Mouse (Mus musculus) intestine, embryonic 16.5 days (tissue): ENCODE data around the gene Gabarap. TPM values are rescaled to one million over a fixed set of nuclear protein-coding genes. Genes with fewer than 3 reads are reported as not detected.
"Not testable (repeated sequence)": the region's sequence is repeated elsewhere in the genome, so short reads cannot be mapped to it uniquely, and the experiment has no call there.

ENCODE experiments used
- ATAC-seq: fragments of 200-750 bp; cut with Nextera tagmentation; 2 replicates; pipeline ENCODE4 v1.8.0; 2017; ENCODE audit warnings: moderate TSS enrichment, moderate library complexity
- H3K27ac ChIP-seq: fragments of 300-500 bp; sonication (generic); 2 replicates; pipeline ENCODE4 v1.5.1; 2014; ENCODE audit warnings: mild to moderate bottlenecking, low read length
- H3K27me3 ChIP-seq: fragments of 300-500 bp; sonication (generic); replicated peaks from 2 replicates; pipeline ENCODE4 v1.6.1; 2014; ENCODE audit warnings: low read length, control low read depth, mixed read lengths; ENCODE audit not compliant: control insufficient read depth, insufficient read depth
- H3K36me3 ChIP-seq: fragments of 300-500 bp; sonication (generic); 2 replicates; pipeline ENCODE4 v1.6.1; 2014; ENCODE audit warnings: low read length, control low read depth; ENCODE audit not compliant: control insufficient read depth, insufficient read depth
- H3K4me1 ChIP-seq: fragments of 300-500 bp; sonication (generic); 2 replicates; pipeline ENCODE4 v1.6.1; 2014; ENCODE audit warnings: low read length, control low read depth, mixed read lengths; ENCODE audit not compliant: control insufficient read depth, insufficient read depth
- H3K4me2 ChIP-seq: fragments of 300-500 bp; sonication (generic); 2 replicates; pipeline ENCODE4 v1.6.1; 2014; ENCODE audit warnings: low read depth, low read length, control low read depth
- H3K4me3 ChIP-seq: fragments of 300-500 bp; sonication (generic); 2 replicates; pipeline ENCODE4 v1.5.1; 2014; ENCODE audit warnings: mild to moderate bottlenecking, low read length
- H3K9ac ChIP-seq: fragments of 300-500 bp; sonication (generic); 2 replicates; pipeline ENCODE4 v1.6.1; 2014; ENCODE audit warnings: low read depth, low read length
- H3K9me3 ChIP-seq: fragments of 300-500 bp; sonication (generic); 2 replicates; pipeline ENCODE4 v1.6.1; 2016; ENCODE audit warnings: low read length, control low read depth; ENCODE audit not compliant: control insufficient read depth
- WGBS: fragments of 180-500 bp; shearing (Covaris S2); extraction: QIAGEN DNeasy Blood & Tissue Kit; methylation state at CpG from one replicate; pipeline ENCODE4 v1.1.7; 2014; 5-methylcytosine and 5-hydroxymethylcytosine counted together
- polyA plus RNA-seq: library from polyadenylated mRNA; unstranded; fragments of >200 nt; fragmentation: Nextera tagmentation; extraction: Ambion mirVana; gene quantifications from 2 replicates; pipeline ENCODE4 v1.2.1, GENCODE M21; 2015

Gene Gabarap
- polyA plus RNA-seq, 1 experiment from 2014 or later = 639 TPM

DNA sequence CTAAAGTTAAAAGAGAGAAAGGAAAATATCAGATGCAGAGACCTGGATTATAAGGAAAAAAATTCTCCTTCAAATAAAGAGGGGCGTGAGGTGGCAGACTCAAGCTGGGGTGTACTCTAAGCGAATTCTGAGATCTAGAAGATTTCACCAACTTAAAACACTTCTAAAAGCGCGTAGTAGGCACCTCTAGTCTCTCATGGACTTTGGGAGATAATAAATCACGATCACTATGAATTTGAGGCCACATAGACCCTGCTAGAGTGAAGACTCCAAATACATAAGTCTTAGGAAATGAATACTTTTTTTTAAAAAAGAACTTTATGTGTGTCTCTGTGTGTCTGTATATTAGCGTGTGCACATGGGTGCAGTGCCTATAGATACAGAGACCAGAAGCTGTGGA lies 24.7 kb downstream of the Gabarap start:
- Histone ChIP-seq H3K27ac (no peak overlapping the region), H3K27me3 (no peaks in the 10 kb centered on the region), H3K9me3 (no peaks in the 10 kb centered on the region), H3K4me2 (peak overlapping the region; percentile 55), H3K36me3 (peaks cover 20% of the 10 kb centered on the region), H3K4me3 (peak overlapping the region; percentile 70; the same call in 1 of the 2 replicates), H3K9ac (peak overlapping the region; percentile 84), H3K4me1 (peaks cover 35% of the 10 kb centered on the region)
- 64% methylated on average over 6 of the region's 6 CpGs for WGBS
- ATAC-seq = no peak

DNA sequence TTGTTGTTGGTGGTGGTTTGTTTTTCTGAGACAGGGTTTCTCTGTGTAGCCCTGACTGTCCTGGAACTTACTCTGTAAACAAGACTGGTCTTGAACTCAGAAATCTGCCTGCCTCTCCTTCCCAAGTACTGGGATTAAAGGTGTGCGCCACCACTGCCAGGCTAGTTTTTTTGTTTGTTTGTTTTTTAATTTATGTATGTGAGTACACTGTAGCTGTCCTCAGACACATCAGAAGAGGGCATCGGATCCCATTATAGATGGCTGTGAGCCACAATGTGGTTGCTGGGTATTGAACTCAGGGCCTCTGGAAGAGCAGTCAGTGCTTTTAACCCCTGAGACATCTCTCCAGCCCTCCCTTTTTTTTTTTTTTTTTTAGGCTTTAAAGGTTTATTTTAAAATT lies 25.2 kb downstream of the Gabarap start:
- not testable (repeated sequence) for H3K4me2 ChIP-seq, H3K27me3 ChIP-seq, ATAC-seq, H3K27ac ChIP-seq, H3K9ac ChIP-seq, H3K4me3 ChIP-seq, H3K9me3 ChIP-seq
- H3K4me1 ChIP-seq = peaks cover 35% of the 10 kb centered on the region
- WGBS = 80% methylated on average over 2 of the region's 2 CpGs
- peaks cover 16% of the 10 kb centered on the region; the same call in 1 of the 2 replicates for H3K36me3 ChIP-seq

DNA sequence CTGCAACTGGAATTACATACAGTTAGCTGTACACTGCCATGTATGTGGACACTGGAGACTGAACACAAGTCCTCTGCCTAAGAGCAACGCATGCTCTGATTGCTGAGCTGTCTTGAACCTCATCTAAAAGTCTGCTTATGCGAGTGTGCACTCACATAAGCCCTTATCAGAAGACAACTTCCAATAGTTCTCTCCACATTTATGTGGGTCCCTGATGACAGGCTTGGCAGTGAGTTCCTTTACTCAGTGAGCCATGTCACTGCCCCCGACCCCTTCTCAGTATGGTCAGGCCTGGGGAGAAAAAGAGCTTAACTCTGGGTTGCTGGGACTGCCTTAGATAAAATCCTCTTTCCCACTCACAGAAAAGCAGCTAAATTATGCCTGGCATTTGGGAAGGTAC lies 25.7 kb downstream of the Gabarap start, which contains the start of gene Dlg4:
Dlg4 (plus strand) TSS at position 274 of the 400 bp plus-strand sequence.
- no peak for ATAC-seq
- H3K4me1 ChIP-seq = peaks cover 35% of the 10 kb centered on the region

DNA sequence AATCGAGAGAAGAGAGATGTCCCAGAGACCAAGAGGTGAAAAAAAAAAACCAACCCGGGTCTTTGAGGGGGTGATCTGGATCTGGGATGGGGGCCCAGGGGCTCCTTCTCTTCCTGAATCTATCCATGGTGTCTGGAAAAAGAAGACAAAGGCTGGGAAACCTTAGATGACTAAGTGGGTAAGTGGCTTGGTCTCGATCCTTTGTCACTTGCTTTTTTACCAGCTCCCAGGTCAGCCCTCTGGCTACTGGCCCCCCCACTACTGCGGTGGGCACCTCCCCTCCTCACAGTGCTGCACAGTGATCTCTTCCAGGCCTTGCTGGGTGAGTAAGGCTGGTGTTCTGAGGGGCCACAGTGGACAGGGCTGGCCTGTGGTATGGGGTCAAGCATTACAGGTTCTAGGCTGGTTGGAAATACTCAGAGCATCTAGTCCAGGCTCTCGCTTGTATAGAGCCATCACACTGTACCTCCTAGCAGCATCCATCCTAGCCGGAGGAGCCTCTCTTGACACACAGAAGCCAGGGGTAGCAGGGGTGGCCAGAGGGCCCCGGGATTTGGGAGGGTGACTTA lies 26.3 kb downstream of the Gabarap start:
- Histone ChIP-seq H3K27ac (peak overlapping the region; percentile 49; the same call in 1 of the 2 replicates), H3K4me1 (peaks cover 35% of the 10 kb centered on the region), H3K9ac (peak overlapping the region; percentile 74; the same call in 1 of the 2 replicates), H3K4me2 (peak overlapping the region; percentile 70; the same call in 1 of the 2 replicates), H3K36me3 (peaks cover 6% of the 10 kb centered on the region; the same call in 1 of the 2 replicates), H3K27me3 (no peaks in the 10 kb centered on the region), H3K4me3 (no peak overlapping the region), H3K9me3 (no peaks in the 10 kb centered on the region)
- ATAC-seq = no peak
- 47% methylated on average over 7 of the region's 7 CpGs for WGBS

More for the DNA sequence above, 25.7 kb downstream of the Gabarap start, which contains the start of gene Dlg4:
- Histone ChIP-seq H3K4me3 (no peak within 1 kb of the TSS), H3K27me3 (no peaks in the 10 kb centered on the region), H3K36me3 (peaks cover 11% of the 10 kb centered on the region; the same call in 1 of the 2 replicates), H3K9me3 (no peaks in the 10 kb centered on the region), H3K27ac (peak within 1 kb of the TSS; percentile 49), H3K4me2 (peak within 1 kb of the TSS; percentile 70; the same call in 1 of the 2 replicates), H3K9ac (peak within 1 kb of the TSS; percentile 74; the same call in 1 of the 2 replicates)
- 68% methylated on average over 3 of the region's 3 CpGs for WGBS

DNA sequence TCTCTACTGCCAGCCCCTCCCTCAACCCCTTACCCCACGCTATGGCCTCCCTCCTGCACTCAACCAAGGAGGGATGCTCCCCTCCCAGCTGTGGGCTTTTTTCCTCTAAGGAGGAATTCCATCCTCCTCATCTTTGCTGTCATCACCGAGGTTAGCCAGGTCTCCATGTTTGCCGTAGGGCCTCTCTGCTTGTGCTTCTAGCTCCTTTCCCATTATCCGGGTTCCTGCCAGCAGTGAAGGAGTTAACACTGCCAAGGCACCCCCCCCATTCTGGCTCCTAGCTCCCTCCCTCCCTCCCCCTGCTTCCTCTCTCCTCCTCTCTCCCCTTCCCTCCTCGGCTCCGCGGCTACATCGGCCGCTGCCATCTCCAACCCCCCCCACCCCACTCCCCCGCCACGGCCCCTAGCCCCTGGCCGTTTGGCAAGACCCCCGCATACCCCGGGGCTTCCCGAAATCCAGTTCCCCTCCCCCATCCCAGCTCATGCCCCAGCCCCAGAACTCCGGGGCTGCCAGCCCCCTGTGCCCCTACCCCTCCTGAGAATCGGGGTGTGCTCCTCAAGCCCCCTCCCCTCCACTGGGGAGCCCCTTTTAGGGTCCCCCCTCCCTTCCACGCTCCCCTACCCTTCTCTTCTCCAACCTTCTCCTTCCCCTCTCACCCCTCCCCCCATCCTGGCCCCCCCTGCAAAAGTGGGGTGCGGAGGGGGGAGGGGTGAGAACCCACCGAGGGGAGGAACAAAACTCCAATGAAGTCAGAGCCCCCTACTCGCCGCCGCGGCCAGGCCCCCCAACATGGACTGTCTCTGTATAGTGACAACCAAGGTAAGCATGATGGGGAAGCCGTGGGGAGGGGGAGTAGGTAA lies 27.4 kb downstream of the Gabarap start:
- Histone ChIP-seq H3K9ac (peak overlapping the region; percentile 74), H3K4me1 (peaks cover 36% of the 10 kb centered on the region), H3K9me3 (no peaks in the 10 kb centered on the region), H3K4me2 (peak overlapping the region; percentile 70), H3K4me3 (peak overlapping the region; percentile 61), H3K36me3 (no peaks in the 10 kb centered on the region; the same call in 1 of the 2 replicates), H3K27me3 (no peaks in the 10 kb centered on the region), H3K27ac (peak overlapping the region; percentile 78)
- 2% methylated on average over 23 of the region's 25 CpGs for WGBS
- ATAC-seq = no peak

DNA sequence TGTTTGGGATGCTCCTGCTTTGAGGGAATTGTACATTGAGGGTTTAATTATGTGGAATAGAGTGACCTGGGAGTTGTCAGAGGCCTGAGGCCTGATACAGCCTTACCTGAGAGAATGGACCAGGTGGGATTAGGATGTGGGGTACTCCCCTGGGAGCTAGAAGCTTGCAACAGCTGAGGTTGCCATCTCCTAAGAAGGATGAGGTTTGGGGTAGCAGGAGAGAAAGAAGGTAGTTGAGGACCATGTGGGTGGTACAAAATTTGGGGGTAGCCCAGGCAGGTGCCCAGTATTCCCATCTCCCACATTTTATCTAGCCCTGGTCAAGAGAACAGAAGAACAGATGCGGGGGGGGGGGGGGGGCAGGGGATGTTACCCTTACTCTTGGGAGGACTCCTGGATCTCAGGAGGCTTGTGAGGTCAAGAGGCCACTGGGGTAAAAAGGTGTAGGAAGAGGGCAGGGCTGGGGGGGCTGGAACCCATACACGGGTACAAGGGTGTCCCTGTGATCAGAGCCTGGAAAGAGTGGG lies 28.6 kb downstream of the Gabarap start:
- peak overlapping the region; percentile 61 for H3K4me3 ChIP-seq
- no peak for ATAC-seq
- no peaks in the 10 kb centered on the region for H3K9me3 ChIP-seq
- H3K36me3 ChIP-seq = no peaks in the 10 kb centered on the region
- H3K4me2 ChIP-seq = peak overlapping the region; percentile 70
- H3K4me1 ChIP-seq = peaks cover 35% of the 10 kb centered on the region
- H3K27me3 ChIP-seq = 0 out of 2 replicates have a peak, but pooled peaks cover 2% of the 10 kb centered on the region
- H3K9ac ChIP-seq = peak overlapping the region; percentile 74
- 7% methylated on average over 1 of the region's 2 CpGs for WGBS
- peak overlapping the region; percentile 45 for H3K27ac ChIP-seq

DNA sequence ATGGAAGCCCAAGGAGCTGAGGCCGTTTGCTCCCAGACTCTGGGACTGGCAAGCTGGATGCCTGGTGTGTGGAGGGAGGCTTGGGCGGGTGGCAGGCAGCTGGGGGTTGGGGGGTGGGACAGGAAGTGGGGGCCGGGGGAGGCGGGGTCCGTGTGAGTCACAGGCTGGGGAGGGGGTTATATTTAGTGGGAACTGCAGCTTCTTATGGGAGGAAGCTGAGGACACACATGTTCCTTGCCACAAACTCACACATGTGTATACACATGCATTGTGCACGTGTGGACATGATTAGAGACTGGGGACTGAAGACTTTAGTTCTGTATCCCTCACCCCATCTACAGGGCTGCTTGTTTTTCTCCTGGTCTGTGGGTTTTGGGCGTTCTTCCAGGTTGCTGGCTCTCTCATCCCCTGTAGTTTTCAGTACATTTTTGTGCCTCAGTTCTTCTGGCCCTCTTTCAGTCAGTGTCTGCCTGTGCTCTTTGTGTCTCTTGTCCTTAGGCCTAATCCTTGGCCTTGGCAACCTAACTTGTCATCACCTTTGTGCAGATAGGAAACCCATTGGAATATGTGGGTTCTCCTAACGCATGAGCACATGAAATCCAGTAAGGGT lies 29.2 kb downstream of the Gabarap start:
- Histone ChIP-seq H3K4me2 (peak overlapping the region; percentile 70), H3K9ac (peak overlapping the region; percentile 3; the same call in 1 of the 2 replicates), H3K27ac (peak overlapping the region; percentile 45), H3K4me3 (peak overlapping the region; percentile 61), H3K9me3 (no peaks in the 10 kb centered on the region), H3K36me3 (no peaks in the 10 kb centered on the region), H3K27me3 (0 out of 2 replicates have a peak, but pooled peaks cover 2% of the 10 kb centered on the region), H3K4me1 (peaks cover 33% of the 10 kb centered on the region)
- no peak for ATAC-seq
- 24% methylated on average over 8 of the region's 8 CpGs for WGBS

DNA sequence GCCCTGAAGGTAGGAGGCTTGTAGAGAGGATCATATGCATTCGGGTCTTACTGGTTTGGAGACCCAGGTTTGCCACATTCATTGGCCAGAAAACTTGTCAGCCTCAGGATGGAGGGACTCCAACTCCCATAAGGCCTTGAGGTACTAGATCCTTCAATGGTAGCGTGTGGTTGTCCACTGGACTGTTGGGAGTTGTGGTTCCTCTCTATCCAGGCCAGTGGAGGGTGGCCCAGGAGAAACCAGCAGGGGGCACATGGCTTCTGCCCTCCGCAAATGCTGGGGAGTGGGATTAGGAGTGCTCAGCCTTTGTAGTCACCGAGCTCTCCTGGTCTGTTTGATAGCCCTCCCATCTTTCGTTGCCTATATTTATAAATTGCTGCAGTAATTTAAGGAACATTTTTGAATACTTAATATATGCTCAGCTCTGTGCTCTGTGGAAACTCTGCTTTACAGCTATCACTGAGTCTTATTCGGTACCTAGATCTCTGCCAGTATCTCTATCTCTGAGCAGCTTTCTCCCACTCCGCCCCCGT lies 29.9 kb downstream of the Gabarap start:
- peak overlapping the region; percentile 69 for H3K27ac ChIP-seq
- peaks cover 35% of the 10 kb centered on the region for H3K4me1 ChIP-seq
- H3K9ac ChIP-seq = peak overlapping the region; percentile 52; the same call in 1 of the 2 replicates
- no peaks in the 10 kb centered on the region for H3K36me3 ChIP-seq
- peak; percentile 89 for ATAC-seq
- H3K4me2 ChIP-seq = peak overlapping the region; percentile 89
- H3K9me3 ChIP-seq = no peaks in the 10 kb centered on the region
- WGBS = under 1% methylated on average over 8 of the region's 8 CpGs
- H3K4me3 ChIP-seq = peak overlapping the region; percentile 56
- 0 out of 2 replicates have a peak, but pooled peaks cover 2% of the 10 kb centered on the region for H3K27me3 ChIP-seq
